Mouse (Mus musculus) forebrain, embryonic 10.5 days (tissue): ENCODE measurements around the gene Insm2. TPM values are rescaled to one million over a fixed set of nuclear protein-coding genes. Genes with fewer than 3 reads are reported as not detected.

Experiments used
- DNase-seq: peaks from one replicate; pipeline ENCODE4 v3.0.0-alpha.2; 2017; ENCODE audit warnings: low spot score; ENCODE audit errors: extremely low spot score
- H3K27ac ChIP-seq: fragments of 300-500 bp; sonication (generic); 2 replicates; pipeline ENCODE4 v1.5.1; 2016; ENCODE audit warnings: mild to moderate bottlenecking
- H3K27me3 ChIP-seq: fragments of 300-500 bp; sonication (generic); 2 replicates; pipeline ENCODE4 v1.6.1; 2016; ENCODE audit warnings: mild to moderate bottlenecking; ENCODE audit not compliant: poor library complexity, severe bottlenecking
- H3K36me3 ChIP-seq: fragments of 300-500 bp; sonication (generic); replicated peaks from 2 replicates; pipeline ENCODE4 v1.6.1; 2016; ENCODE audit warnings: mild to moderate bottlenecking, moderate library complexity
- H3K4me1 ChIP-seq: fragments of 300-500 bp; sonication (generic); 2 replicates; pipeline ENCODE4 v1.6.1; 2016
- H3K4me3 ChIP-seq: fragments of 300-500 bp; sonication (generic); 2 replicates; pipeline ENCODE4 v1.5.1; 2016; ENCODE audit warnings: mild to moderate bottlenecking, moderate library complexity
- H3K9me3 ChIP-seq: fragments of 300-500 bp; sonication (generic); 2 replicates; pipeline ENCODE4 v1.6.1; 2016; ENCODE audit warnings: mild to moderate bottlenecking, moderate library complexity
- WGBS: fragments of 180-500 bp; shearing (Covaris S2); methylation state at CpG from one replicate; pipeline ENCODE4 v1.1.7; 2016; 5-methylcytosine and 5-hydroxymethylcytosine counted together
- polyA plus RNA-seq: library from polyadenylated mRNA; unstranded; fragments of >200 nt; fragmentation: Nextera tagmentation; extraction: Ambion mirVana; gene quantifications from 2 replicates; pipeline ENCODE4 v1.2.1, GENCODE M21; 2016

The Insm2 gene
- polyA plus RNA-seq, 1 experiment from 2014 or later: 0.38 TPM

- Histone ChIP-seq H3K9me3 (no peaks in the 10 kb centered on the region), H3K4me3 (no peak overlapping the region), H3K4me1 (peaks cover 36% of the 10 kb centered on the region), H3K27me3 (no peaks in the 10 kb centered on the region), H3K27ac (no peak overlapping the region), H3K36me3 (no peaks in the 10 kb centered on the region)
- WGBS: 26% methylated on average over 3 of the region's 3 CpGs
- no peak for DNase-seq
These were observed 23.5 kb downstream of the Insm2 start for GRCm38 (mm10) chr12:55622615-55623245.

GRCm38 (mm10) chr12:55623254-55623653 is 24.0 kb downstream of the Insm2 start:
- H3K4me3 ChIP-seq: no peak overlapping the region
- H3K27ac ChIP-seq: no peak overlapping the region
- no peaks in the 10 kb centered on the region for H3K27me3 ChIP-seq
- no peaks in the 10 kb centered on the region for H3K36me3 ChIP-seq
- no peaks in the 10 kb centered on the region for H3K9me3 ChIP-seq
- DNase-seq: no peak
- 68% methylated on average over 5 of the region's 5 CpGs for WGBS
- peaks cover 32% of the 10 kb centered on the region for H3K4me1 ChIP-seq

GRCm38 (mm10) chr12:55626711-55627110 is 27.5 kb downstream of the Insm2 start:
- DNase-seq: no peak
- H3K4me1 ChIP-seq: peaks cover 17% of the 10 kb centered on the region
- H3K27ac ChIP-seq: no peak overlapping the region
- no peak overlapping the region for H3K4me3 ChIP-seq
- H3K9me3 ChIP-seq: no peaks in the 10 kb centered on the region
- WGBS: 32% methylated on average over 4 of the region's 4 CpGs
- H3K36me3 ChIP-seq: no peaks in the 10 kb centered on the region; the same call in 1 of the 2 replicates
- no peaks in the 10 kb centered on the region for H3K27me3 ChIP-seq

GRCm38 (mm10) chr12:55648011-55648525 is 48.8 kb downstream of the Insm2 start:
- DNase-seq: no peak
- 94% methylated on average over 7 of the region's 7 CpGs for WGBS
- H3K27ac ChIP-seq: no peak overlapping the region
- H3K4me1 ChIP-seq: no peaks in the 10 kb centered on the region
- no peaks in the 10 kb centered on the region for H3K36me3 ChIP-seq
- H3K9me3 ChIP-seq: no peaks in the 10 kb centered on the region
- H3K27me3 ChIP-seq: no peaks in the 10 kb centered on the region
- H3K4me3 ChIP-seq: no peak overlapping the region

Other genes starting within 250 kb of the Insm2 start
- gene Psma6, start 215.2 kb upstream of the Insm2 start, polyA plus RNA-seq: 501 and 503 TPM in 2 replicates
- 34.3 and 36.1 TPM in 2 replicates for gene Nfkbia, start 106.8 kb upstream of the Insm2 start, polyA plus RNA-seq
- gene Aldoart2, start 34.2 kb upstream of the Insm2 start, polyA plus RNA-seq: not detected in 2 replicates
- gene Ralgapa1, start 221.7 kb downstream of the Insm2 start, polyA plus RNA-seq: 10.9 and 11.4 TPM in 2 replicates
- 40.7 and 42.2 TPM in 2 replicates for gene Brms1l, start 236.9 kb downstream of the Insm2 start, polyA plus RNA-seq